Mouse (Mus musculus): ENCODE data around the gene Olfr493. TPM values are rescaled to one million over a fixed set of nuclear protein-coding genes. Genes with fewer than 3 reads are reported as not detected.

Olfr493 gene
- polyA plus RNA-seq (2015; fragmentation: Nextera tagmentation; extraction: Ambion mirVana): not detected in 2 replicates

DNA sequence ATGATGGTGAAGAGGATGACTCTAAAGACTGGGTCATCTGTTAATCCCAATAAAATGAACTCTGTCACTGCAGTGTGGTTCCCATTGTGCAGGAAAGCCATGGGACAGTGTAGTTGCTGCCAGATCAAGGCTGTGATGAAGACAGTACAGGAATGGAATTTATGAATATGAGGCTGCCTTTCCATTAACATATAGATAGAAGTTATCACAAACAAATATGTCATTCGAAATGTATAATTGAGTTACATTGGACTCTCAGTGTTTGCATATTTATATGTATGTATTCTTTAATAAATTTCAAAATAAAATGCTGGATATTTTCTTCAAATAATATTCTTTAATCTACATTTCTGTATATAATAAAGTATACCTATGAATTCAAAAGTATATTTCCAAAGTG is at the start of gene Olfr493:
TSS of gene Olfr493 (minus strand) at position 101 of the 400 bp plus-strand sequence.
- Histone ChIP-seq H3K36me3 (no peaks in the 10 kb centered on the region), H3K9me3 (no peaks in the 10 kb centered on the region), H3K9ac (no peak within 1 kb of the TSS), H3K4me1 (no peaks in the 10 kb centered on the region), H3K27ac (no peak within 1 kb of the TSS), H3K4me2 (no peak within 1 kb of the TSS), H3K27me3 (no peaks in the 10 kb centered on the region), H3K4me3 (no peak within 1 kb of the TSS)
- no peak for ATAC-seq (ENCODE audit: borderline replicate concordance, extremely low read depth, low FRiP score, low TSS enrichment)
- 43% methylated on average over 1 of the region's 1 CpGs for WGBS

DNA sequence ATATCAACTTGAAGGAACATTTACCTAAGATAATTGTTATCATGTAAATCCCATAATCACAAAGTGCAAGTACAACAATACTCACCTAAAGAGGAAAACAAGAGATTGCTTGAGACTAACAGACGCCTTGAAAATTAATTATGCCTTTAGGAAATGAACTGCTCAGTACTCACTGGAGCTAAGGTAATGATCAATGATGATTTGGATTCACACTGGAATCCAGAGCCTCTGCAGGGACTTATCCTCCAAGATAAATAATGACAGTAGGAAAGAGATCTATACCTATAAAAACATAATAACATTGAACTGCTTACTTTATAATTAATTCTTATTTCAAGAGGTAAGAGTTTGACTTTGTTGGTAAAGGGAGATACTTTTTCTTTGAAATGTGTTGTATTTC is 46.1 kb upstream of the Olfr493 start, which contains the start of gene Olfr495:
TSS of gene Olfr495 (plus strand) at position 301 of the 400 bp plus-strand sequence.
- Histone ChIP-seq H3K9me3 (no peaks in the 10 kb centered on the region), H3K4me3 (no peak within 1 kb of the TSS), H3K36me3 (no peaks in the 10 kb centered on the region), H3K4me1 (no peaks in the 10 kb centered on the region), H3K9ac (no peak within 1 kb of the TSS), H3K4me2 (no peak within 1 kb of the TSS), H3K27ac (no peak within 1 kb of the TSS), H3K27me3 (no peaks in the 10 kb centered on the region)
- 66% methylated on average over 1 of the region's 1 CpGs for WGBS
- no peak for ATAC-seq (ENCODE audit: borderline replicate concordance, extremely low read depth, low FRiP score, low TSS enrichment)

DNA sequence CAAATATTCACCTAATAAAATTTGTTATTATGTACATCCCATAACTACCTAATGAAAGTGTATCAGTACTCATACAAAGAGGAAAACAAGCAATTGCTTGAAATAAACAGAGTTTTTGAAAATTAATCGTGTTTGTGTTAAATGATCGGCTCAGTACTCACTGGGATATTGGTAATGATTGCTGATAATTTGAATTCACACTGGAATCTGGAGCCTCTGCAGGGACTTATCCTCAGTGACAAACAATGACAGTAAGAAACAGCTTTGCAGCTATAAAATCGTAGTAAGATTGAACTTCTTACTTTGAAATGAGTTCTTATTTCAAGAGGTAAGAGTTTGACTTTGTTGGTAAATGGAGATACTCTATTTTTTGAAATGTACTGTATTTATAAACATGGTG is 18.3 kb upstream of the Olfr493 start, which contains the start of gene Olfr494:
TSS of gene Olfr494 (plus strand) at position 301 of the 400 bp plus-strand sequence.
- H3K4me1 ChIP-seq: no peaks in the 10 kb centered on the region
- no peaks in the 10 kb centered on the region for H3K27me3 ChIP-seq
- no peak for ATAC-seq (ENCODE audit: borderline replicate concordance, extremely low read depth, low FRiP score, low TSS enrichment)
- no peak within 1 kb of the TSS for H3K4me3 ChIP-seq
- WGBS: 70% methylated on average over 3 of the region's 3 CpGs
- H3K9me3 ChIP-seq: no peaks in the 10 kb centered on the region
- H3K9ac ChIP-seq: no peak within 1 kb of the TSS
- H3K36me3 ChIP-seq: no peaks in the 10 kb centered on the region
- no peak within 1 kb of the TSS for H3K4me2 ChIP-seq
- H3K27ac ChIP-seq: no peak within 1 kb of the TSS

DNA sequence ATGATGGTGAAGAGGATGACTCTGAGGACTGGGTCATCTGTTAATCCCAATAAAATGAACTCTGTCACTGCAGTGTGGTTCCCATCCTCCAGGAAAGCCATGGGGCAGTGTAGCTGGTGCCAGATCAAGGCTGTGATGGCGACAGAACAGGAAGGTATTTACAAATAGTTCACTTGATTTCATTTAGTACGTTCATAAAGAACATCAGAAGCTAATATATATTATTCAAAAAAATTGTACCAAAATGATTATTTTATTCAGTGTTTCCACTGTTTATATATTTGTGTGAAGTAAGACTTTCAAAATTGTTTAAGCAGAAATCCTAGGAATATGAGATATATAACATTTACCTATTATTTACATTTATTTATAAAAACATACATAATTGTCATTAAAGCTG is 23.2 kb downstream of the Olfr493 start, which contains the start of gene Olfr492:
TSS of gene Olfr492 (minus strand) at position 101 of the 400 bp plus-strand sequence.
- Histone ChIP-seq H3K27ac (no peak within 1 kb of the TSS), H3K4me2 (no peak within 1 kb of the TSS), H3K36me3 (no peaks in the 10 kb centered on the region), H3K4me3 (no peak within 1 kb of the TSS), H3K9ac (no peak within 1 kb of the TSS), H3K27me3 (no peaks in the 10 kb centered on the region), H3K9me3 (no peaks in the 10 kb centered on the region), H3K4me1 (no peaks in the 10 kb centered on the region)
- ATAC-seq (ENCODE audit: borderline replicate concordance, extremely low read depth, low FRiP score, low TSS enrichment): no peak
- WGBS: 64% methylated on average over 2 of the region's 2 CpGs

DNA sequence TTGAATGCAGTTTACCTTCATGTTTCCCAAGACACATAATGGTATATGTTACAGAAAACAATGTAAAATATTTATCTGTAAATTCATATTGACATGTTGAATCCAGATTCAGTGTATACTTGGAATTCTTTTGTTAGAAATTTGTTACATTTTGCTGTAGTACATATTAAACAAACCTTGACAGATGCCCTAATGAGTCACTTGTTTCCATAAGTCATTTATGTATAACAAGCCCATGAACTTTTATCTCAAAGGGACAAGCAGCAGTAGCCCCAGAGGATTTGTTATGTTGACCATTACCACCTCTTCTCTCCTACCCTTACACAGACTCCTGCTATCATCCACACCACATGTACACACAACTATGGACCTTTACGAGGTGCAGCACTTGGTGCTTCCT is 33.6 kb downstream of the Olfr493 start, which contains the start of gene Olfr491:
TSS of gene Olfr491 (plus strand) at position 301 of the 400 bp plus-strand sequence.
- H3K4me3 ChIP-seq: no peak within 1 kb of the TSS
- H3K4me1 ChIP-seq: no peaks in the 10 kb centered on the region
- H3K27ac ChIP-seq: no peak within 1 kb of the TSS
- H3K9ac ChIP-seq: no peak within 1 kb of the TSS
- no peaks in the 10 kb centered on the region for H3K36me3 ChIP-seq
- H3K9me3 ChIP-seq: no peaks in the 10 kb centered on the region
- WGBS: 37% methylated on average over 1 of the region's 1 CpGs
- H3K27me3 ChIP-seq: no peaks in the 10 kb centered on the region
- no peak within 1 kb of the TSS for H3K4me2 ChIP-seq
- no peak for ATAC-seq (ENCODE audit: borderline replicate concordance, extremely low read depth, low FRiP score, low TSS enrichment)

Other genes with a start within 250 kb of the Olfr493 start
- gene Olfr482, start 249.4 kb downstream of the Olfr493 start, polyA plus RNA-seq (2015; fragmentation: Nextera tagmentation; extraction: Ambion mirVana): not detected in 2 replicates
- gene Olfr483, start 246.1 kb downstream of the Olfr493 start, polyA plus RNA-seq (2015; fragmentation: Nextera tagmentation; extraction: Ambion mirVana): not detected in 2 replicates
- gene Olfr484, start 219.5 kb downstream of the Olfr493 start, polyA plus RNA-seq (2015; fragmentation: Nextera tagmentation; extraction: Ambion mirVana): not detected in 2 replicates
- not detected in 2 replicates for gene Olfr485, start 187.1 kb downstream of the Olfr493 start, polyA plus RNA-seq (2015; fragmentation: Nextera tagmentation; extraction: Ambion mirVana)
- gene Olfr486, start 174.2 kb downstream of the Olfr493 start, polyA plus RNA-seq (2015; fragmentation: Nextera tagmentation; extraction: Ambion mirVana): not detected in 2 replicates
- gene Olfr487, start 132.3 kb downstream of the Olfr493 start, polyA plus RNA-seq (2015; fragmentation: Nextera tagmentation; extraction: Ambion mirVana): not detected in 2 replicates
- gene Olfr488, start 88.6 kb downstream of the Olfr493 start, polyA plus RNA-seq (2015; fragmentation: Nextera tagmentation; extraction: Ambion mirVana): not detected in 2 replicates
- gene Olfr490, start 58.0 kb downstream of the Olfr493 start, polyA plus RNA-seq (2015; fragmentation: Nextera tagmentation; extraction: Ambion mirVana): not detected in 2 replicates
- gene Olfr491, start 33.5 kb downstream of the Olfr493 start, polyA plus RNA-seq (2015; fragmentation: Nextera tagmentation; extraction: Ambion mirVana): not detected in 2 replicates
- gene Olfr492, start 23.3 kb downstream of the Olfr493 start, polyA plus RNA-seq (2015; fragmentation: Nextera tagmentation; extraction: Ambion mirVana): not detected in 2 replicates
- not detected in 2 replicates for gene Olfr494, start 18.4 kb upstream of the Olfr493 start, polyA plus RNA-seq (2015; fragmentation: Nextera tagmentation; extraction: Ambion mirVana)
- not detected in 2 replicates for gene Olfr495, start 46.2 kb upstream of the Olfr493 start, polyA plus RNA-seq (2015; fragmentation: Nextera tagmentation; extraction: Ambion mirVana)
- gene Olfr497, start 73.4 kb upstream of the Olfr493 start, polyA plus RNA-seq (2015; fragmentation: Nextera tagmentation; extraction: Ambion mirVana): not detected in 2 replicates
- gene Olfr498, start 118.3 kb upstream of the Olfr493 start, polyA plus RNA-seq (2015; fragmentation: Nextera tagmentation; extraction: Ambion mirVana): not detected in 2 replicates
- gene Olfr502, start 178.1 kb upstream of the Olfr493 start, polyA plus RNA-seq (2015; fragmentation: Nextera tagmentation; extraction: Ambion mirVana): not detected in 2 replicates
- gene Olfr503, start 197.5 kb upstream of the Olfr493 start, polyA plus RNA-seq (2015; fragmentation: Nextera tagmentation; extraction: Ambion mirVana): not detected in 2 replicates
- not detected in 2 replicates for gene Olfr504, start 218.8 kb upstream of the Olfr493 start, polyA plus RNA-seq (2015; fragmentation: Nextera tagmentation; extraction: Ambion mirVana)

Data from lung, embryonic 15.5 days (tissue).